Mouse (Mus musculus): ENCODE measurements around the gene Pitpna.

DNA sequence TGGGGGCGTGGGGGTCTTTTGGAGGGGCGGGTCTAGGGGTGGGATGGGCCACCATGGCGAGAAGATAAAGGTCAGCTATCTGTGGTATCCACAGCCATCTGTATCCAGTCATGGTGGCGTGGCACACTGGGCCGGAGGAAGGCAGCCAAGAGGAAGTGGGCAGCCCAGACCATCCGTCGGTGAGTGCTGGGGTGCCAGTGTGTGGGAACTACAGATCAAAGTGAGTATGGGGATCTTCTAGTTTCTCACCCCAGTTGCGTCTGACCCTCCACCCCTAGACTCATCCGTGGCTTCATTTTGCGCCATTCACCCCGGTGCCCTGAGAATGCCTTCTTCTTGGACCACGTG lies 81.9 kb downstream of the Pitpna start:
- TF ChIP-seq KAT2A (conservative IDR thresholded peaks at IDR 0.05; ENCODE audit: low read depth, low read length) (no peak), CTCF (IDR thresholded peaks at IDR 0.05 in 2 of 3, conservative IDR thresholded peaks at IDR 0.05 in 1 of 3; ENCODE audit: control insufficient read depth in 1 of 3, insufficient read depth in 1 of 3, low read depth in 2 of 3, low read length in 3 of 3, poor library complexity in 1 of 3, severe bottlenecking in 1 of 3) (no peak), MYC (IDR thresholded peaks at IDR 0.05; ENCODE audit: low read depth, low read length) (no peak), POLR2A (IDR thresholded peaks at IDR 0.05; ENCODE audit: control insufficient read depth in 1 of 2, insufficient read depth in 1 of 2, low read depth in 1 of 2, low read length in 2 of 2, poor library complexity in 1 of 2) (no peak), MEF2A (IDR thresholded peaks at IDR 0.05; ENCODE audit: extremely low read depth, insufficient replicate concordance, low read depth, low read length, poor library complexity, severe bottlenecking) (no peak), POLR2AphosphoS5 (IDR thresholded peaks at IDR 0.05; ENCODE audit: borderline replicate concordance, low read depth, low read length) (no peak), CHD2 (IDR thresholded peaks at IDR 0.05; ENCODE audit: low read length) (no peak), MAZ (IDR thresholded peaks at IDR 0.05; ENCODE audit: low read depth, low read length) (no peak), ZKSCAN1 (IDR thresholded peaks at IDR 0.05; ENCODE audit: low read depth, low read length) (no peak), CHD1 (IDR thresholded peaks at IDR 0.05; ENCODE audit: low read depth, low read length) (no peak)

Measured in MEL (cell line).